Mouse (Mus musculus) adrenal gland (tissue): ENCODE results near the gene Iqsec1.

Experiments
- intact Hi-C: fragments of 180-260 bp; cut with DNase I; formaldehyde crosslinking; loops from one replicate; pipeline ENCODE4 v1.15.1; 2025

Iqsec1 gene

DNA sequence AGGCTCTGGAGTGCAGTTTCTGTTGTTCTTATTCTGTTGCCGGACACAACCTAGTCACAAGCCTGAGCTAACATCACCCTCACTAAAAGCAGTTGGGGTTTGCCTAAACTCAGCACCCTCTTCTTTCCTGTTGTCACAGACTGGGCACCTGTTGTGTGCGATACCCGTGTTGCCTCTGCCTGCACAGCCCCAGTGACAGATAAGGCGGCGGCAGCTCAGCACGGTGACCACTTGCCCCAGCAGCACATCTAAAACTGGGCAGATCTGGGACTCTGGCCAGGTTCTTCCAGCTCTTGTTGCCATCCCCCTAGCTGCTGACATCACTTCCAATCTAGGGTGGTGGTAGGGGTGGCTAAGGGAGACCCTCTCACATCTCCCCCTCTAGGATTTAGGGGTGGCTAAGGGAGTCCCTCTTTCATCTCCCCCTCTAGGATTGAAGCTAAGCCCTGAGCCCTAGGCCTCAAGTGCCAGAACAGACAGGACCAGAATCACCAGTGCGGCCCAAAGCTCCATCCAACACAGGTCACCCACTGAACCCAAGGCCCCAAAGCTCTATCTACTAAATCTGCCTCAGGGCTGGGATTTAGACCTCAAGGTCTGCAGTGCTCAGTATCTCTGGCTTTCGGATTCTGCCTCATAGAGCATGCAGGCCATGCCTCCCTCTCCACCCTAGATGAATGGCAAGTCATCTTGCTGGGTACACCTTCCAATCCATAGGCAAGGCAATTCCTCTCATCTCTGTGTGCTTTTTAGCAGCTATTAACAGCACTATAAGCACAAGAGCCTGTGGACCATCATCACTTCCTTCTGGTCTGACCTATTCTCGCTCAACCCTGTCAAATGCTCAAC, 278.3 kb downstream of the Iqsec1 start:
- intact Hi-C loops = no loop called here

- intact Hi-C loops = no loop called here
Measured at GRCm38 (mm10) chr6:90708061-90708618, 280.3 kb downstream of the Iqsec1 start.

DNA sequence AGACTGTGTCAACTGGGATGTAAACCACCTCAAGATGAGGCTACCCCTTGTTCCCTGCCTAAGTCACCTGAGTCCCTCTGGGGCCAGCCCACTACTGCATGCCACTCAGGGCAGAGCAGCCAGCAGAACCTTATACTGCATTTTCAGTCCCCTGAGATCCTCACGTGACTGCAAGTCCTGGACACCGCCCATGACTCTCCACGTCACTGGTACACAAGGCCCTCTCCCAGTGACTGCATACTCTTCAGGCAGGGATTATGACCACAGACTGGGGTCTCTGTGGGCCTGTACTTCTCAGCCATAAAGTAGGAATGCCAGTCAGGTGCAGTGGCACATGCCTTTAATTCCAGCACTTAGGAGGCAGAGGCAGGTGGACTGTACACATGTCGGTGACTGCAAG, 281.3 kb downstream of the Iqsec1 start:
- intact Hi-C loops = no loop called here

GRCm38 (mm10) chr6:90706490-90706889, 282.0 kb downstream of the Iqsec1 start:
- intact Hi-C loops = no loop called here

- intact Hi-C loops = no loop called here
Measured at GRCm38 (mm10) chr6:90705738-90706137, 282.7 kb downstream of the Iqsec1 start.

GRCm38 (mm10) chr6:90704705-90705344, 283.7 kb downstream of the Iqsec1 start:
- intact Hi-C loops = no loop called here

DNA sequence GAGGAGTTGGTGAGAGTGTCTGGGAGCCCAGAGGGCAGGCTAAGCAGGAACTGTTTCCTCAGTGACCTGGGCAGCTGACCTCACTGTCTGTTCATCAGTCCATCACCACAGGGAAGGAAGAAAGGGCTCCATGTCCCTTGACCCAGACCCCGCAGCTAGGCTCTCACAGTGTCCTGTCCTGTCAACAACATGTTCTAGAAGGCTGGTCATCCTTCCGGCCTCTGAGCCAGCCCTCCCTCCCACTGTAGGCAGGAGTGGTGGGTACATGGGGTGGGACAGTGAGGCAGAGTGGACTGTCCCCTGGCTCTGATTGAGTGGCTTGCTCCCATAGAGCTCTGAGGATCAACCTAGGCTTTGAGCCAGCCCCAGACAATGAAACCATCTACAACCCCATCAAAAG, 284.7 kb downstream of the Iqsec1 start:
- intact Hi-C loops = no loop called here

DNA sequence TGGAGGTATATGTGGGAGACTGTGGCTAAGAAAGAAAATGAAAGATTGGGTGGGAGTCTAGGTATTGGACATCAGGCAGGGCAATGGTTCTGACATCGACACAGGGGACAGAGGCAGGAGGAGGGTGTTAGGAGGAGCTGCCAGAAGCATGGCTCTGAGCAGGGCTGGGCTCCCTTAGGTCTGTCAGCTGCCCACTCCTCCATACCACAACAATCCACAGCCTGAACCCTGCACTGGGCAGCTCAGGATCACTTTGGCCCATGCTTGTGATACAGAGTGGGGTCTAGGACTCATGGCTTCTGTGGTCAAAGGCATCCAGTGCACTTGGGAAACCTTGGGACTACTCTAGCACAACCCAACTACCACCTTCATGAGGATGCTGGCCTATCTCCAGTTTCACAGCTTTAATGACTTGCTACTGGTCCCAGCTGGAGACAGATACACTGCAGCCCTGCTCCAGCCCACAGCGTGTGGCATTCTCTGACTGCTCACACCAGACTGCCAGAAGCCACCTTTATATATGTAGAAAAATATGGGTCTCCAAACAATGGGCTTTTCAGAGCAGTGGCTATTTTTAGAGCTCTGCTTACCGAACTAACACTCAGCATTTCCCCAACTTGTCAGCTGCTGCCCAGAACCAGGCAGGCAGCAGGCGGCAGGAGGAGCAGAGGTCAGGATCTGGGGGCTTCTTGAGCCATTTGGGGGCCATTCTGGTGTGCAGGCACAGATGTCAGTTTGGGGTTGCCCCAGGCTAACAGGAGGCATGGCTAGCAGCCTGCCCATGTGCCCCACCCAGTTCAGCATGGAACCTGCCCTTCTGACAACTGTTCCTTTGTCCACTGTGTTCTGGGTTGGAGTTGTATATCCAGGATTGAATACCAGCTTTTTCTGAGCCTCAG, 285.4 kb downstream of the Iqsec1 start:
- intact Hi-C loops = no loop called here

DNA sequence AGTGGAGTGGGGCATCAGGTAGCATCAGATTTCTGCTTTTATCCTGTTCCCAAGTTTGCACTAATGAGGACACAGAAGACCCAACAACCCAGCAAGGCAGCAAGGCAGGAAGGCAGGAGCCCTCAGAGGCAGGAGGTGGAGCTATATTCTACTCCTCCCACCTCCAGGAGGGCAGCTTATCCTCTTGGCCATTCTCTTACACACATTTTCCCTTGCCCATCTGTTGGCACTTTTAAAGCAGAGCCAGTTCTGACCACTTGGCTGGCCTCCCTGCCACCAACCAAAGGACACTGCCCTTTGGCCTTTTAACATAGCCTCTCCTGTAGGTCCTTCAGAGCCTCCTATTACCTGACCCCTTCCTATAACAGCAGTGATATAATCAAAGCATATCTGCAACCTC, 286.3 kb downstream of the Iqsec1 start:
- intact Hi-C loops = no loop called here

GRCm38 (mm10) chr6:90701391-90701790, 287.1 kb downstream of the Iqsec1 start:
- intact Hi-C loops = no loop called here

DNA sequence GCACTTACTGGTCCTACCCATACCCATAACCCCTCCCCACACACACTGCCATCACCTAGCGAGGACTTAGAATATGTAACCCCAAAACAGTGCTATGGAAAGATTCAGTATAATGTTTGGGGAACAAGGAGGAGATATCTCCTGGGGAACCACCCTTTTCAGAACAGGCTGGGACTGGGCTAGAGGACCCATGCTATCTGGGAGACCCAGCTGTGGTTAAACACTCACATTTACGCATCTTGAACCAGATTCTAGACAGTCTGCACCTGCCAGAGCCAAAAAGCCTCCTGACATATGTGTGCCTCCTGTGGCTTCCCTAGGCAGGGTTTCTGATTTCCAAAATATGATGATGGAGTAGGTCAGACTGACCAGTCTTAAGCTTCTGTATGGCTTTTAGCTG, 287.7 kb downstream of the Iqsec1 start:
- intact Hi-C loops = no loop called here

- intact Hi-C loops = no loop called here
Measured at GRCm38 (mm10) chr6:90700068-90700467, 288.4 kb downstream of the Iqsec1 start.

- intact Hi-C loops = no loop called here
Measured at GRCm38 (mm10) chr6:90698843-90699242, 289.6 kb downstream of the Iqsec1 start.

GRCm38 (mm10) chr6:90695754-90696153, 292.7 kb downstream of the Iqsec1 start:
- intact Hi-C loops = no loop called here

GRCm38 (mm10) chr6:90692404-90692803, 296.1 kb downstream of the Iqsec1 start:
- intact Hi-C loops = loop anchor here (5.0 kb wide), 1 partner anchor 35 kb away; no protein-coding TSS in a partner anchor

GRCm38 (mm10) chr6:90691935-90692334, 296.6 kb downstream of the Iqsec1 start:
- intact Hi-C loops = loop anchor here (5.0 kb wide), 1 partner anchor 35 kb away; no protein-coding TSS in a partner anchor

DNA sequence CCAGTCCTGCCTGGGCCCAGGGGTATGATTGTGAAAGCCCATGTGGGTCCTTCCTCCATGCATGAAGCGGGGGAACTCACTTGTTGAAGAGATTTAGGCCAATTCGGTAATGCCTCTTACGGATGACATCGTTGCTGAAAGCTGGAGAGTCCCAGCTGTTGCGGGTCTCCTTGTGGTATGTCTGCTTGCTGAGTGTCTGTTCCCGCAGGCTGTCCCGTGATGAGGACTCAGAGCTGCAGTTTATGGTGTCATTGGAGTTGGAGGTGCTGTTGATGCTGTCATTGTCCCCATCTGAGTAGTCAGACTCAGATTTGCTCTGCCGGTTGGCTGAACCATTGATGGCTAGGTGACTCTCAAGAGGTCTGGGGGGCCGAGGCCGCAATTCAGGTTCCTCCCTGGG, 299.0 kb downstream of the Iqsec1 start:
- intact Hi-C loops = no loop called here

DNA sequence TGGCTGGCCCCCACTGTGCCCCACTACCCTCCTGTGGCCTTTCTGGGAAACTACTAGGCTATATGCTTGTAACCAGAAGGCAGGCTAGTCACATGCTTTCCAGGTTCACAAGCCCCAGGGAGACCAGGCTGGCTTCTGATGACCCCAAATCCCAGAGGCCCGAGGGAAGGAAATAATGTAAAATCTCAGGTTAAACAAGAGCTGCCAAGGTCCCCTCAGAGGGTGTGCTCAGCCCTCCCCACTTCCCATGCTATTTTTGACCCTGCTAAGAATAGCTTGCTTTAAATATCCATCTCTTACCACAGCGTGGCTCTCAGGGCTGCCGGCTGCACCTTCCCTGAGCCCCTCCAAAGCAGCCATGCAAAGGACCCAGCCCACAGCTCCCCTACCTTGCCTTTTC, 299.7 kb downstream of the Iqsec1 start:
- intact Hi-C loops = no loop called here

GRCm38 (mm10) chr6:90688003-90688402, 300.5 kb downstream of the Iqsec1 start:
- intact Hi-C loops = no loop called here

DNA sequence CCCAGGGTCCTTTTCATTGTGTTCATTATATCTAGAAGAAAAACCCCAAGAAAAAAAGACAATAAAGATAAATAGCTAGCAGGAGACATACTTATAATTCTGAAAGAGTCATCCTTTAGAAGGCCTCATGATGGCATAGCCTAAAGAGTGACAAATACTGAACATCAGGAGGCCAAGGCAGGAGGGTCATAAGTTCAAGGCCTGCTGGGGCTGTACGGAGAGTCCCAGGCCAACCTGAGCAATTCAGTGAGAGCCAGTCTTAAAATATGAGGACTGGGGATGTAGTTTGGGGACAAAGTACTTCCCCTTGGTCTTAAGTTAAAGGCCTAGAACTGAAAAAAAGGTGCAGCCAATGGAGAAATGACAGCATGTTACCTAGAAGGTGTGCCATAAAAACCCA, 301.7 kb downstream of the Iqsec1 start:
- intact Hi-C loops = no loop called here

GRCm38 (mm10) chr6:90683831-90684532, 304.5 kb downstream of the Iqsec1 start:
- intact Hi-C loops = no loop called here
